Mouse (Mus musculus): ENCODE results near the gene Adamtsl1. TPM values are rescaled to one million over a fixed set of nuclear protein-coding genes. Genes with fewer than 3 reads are reported as not detected.

Gene Adamtsl1
- total RNA-seq, 2 experiments from 2014 or later = 7.1 to 10.3 TPM

DNA sequence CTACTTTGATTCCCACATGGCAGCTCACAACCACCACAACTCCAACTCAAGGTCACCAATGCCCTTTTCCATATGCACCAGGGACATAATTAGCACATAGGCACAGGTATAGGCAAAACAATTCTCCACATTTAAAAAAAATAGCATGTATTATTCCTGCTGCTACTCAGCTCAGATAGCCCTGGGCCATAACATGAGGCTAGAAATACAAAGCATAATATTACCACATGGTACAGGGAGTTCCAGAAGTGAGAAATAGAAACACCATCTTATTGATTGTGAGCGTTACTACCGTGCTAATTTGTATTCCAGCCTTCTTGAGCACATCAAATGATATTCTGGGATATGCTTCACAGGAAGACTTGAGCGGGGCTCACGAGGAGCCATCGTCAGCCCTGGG lies 155.3 kb downstream of the Adamtsl1 start:
- DNase-seq (ENCODE audit: extremely low spot score in 1 of 2, low spot score in 1 of 2) = no peak

DNA sequence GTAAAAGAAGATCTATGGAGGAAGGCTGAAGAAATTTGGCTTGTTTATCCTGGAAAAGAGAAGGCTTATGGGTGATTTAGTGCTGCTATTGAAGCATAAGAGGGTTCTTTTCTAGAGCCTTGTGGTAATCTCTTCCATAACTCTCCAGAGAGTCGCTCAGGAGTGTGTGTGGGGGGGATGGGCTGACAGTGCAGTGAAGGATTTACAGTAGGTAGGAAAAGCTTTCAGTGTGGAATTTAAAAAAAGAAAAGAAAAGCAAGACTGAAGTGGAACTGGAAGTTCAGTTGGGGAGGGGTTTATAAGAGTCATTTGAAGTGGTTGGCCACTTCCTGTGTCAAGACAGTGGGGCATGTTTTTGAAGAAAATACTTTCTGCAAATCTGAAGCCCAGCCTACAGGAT lies 155.8 kb downstream of the Adamtsl1 start:
- no peak for DNase-seq (ENCODE audit: extremely low spot score in 1 of 2, low spot score in 1 of 2)

DNA sequence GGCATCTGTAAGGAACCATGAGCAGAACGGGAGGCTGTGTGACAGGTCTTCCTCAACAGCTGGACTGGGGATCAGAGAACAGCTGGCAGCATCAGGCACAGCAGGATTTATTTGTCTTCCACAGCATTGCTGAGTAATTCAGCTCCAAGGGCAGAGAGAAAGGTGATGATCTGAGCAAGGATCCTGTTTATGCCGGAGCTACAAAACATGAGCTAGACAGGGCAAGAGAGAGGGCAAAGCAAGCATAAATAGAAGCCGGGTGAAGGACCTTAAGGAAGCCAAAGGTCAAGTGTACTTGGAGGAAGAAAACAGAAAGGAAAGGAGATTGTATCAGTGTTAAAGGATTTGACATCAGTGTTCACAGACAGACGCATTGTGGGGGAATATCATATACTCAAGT lies 158.3 kb downstream of the Adamtsl1 start:
- DNase-seq (ENCODE audit: extremely low spot score in 1 of 2, low spot score in 1 of 2) = no peak

DNA sequence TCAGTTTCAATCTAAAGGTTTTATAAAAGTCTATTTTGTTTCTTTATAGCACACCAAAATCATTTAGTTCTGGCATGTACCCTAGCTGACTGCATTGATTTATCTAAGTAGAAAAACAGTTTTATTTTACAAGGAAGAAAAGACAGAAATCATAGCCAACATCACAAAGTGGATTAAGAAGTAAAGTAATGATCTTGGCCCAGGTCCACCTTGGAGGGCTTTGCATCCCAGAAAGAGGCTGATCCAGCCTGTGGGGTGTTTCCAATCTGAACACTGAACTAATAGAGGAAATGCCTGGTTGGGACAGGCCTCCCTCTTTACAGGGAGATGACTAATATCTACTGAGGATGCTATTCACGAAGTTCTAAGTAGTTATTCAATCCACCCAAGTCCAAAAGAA lies 163.6 kb downstream of the Adamtsl1 start:
- DNase-seq (ENCODE audit: extremely low spot score in 1 of 2, low spot score in 1 of 2) = no peak

DNA sequence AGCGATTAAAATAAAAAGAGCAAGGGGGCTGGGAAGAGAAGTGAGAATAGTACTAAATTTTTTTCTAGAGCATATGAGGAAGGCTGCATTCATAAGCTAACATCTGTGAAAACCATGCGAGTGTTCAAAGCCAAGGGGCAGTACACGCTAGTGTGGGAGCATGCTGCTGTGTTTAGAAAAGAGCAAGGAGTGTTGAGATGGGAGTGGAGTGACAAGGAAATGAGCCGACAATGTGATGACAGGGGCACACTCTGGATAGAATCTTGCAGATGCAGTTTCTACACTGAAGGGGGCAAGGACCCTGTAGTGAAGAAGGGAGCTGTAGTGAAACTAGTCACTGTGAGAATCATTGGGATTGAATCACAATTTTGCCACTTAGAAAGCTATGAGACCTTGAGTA lies 172.2 kb downstream of the Adamtsl1 start:
- DNase-seq (ENCODE audit: extremely low spot score in 1 of 2, low spot score in 1 of 2) = no peak

DNA sequence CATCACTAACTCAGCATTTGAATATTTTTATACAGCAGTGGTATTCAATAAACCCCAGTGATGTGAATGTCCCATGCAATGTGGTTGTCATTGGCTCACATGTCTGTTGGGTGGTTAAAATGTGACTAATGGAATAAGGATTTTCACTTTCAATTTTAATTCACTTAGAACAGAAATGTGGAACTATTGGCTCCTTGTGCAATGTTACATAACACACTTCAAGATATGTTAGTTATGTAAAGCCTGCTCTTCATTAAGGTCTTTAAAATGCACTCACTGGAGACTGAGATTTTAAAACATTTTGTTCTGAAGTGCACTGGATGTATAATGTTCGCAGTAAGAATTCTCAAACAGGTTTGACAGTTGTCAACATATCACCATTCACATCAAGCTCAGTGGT lies 181.3 kb downstream of the Adamtsl1 start:
- no peak for DNase-seq (ENCODE audit: extremely low spot score in 1 of 2, low spot score in 1 of 2)

DNA sequence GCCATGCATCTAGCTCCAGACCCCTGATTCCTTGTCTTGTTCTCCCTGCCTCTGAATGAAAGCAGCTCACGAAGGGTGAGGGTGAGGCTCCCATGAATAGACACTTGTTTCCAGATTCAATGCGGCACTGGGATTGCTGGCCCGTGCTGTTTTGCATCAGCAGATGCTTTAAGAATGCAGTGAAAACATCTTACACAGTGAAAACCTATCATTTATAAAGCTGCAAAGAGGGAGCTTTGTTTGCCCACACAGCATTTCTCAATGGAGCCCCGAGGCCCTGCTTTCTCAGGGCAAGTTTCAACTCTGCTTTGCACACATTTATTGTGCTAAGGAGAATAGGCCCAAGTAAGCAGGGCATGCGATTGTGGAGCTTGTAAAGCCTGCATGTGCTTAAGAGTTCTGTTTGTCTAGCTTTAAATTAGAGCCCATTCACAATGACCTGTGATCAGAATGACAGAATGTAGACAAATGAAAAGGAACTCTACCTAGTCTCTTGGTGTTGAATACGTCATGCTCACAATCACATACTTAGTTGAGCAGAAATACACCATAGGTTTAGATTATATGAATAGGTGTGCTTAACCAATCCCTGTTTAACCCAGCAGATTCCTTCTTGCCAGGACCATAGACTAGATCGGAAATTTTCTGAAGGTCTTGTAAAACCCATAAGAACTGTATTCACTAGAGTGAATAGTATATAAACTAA lies 193.5 kb downstream of the Adamtsl1 start:
- DNase-seq (ENCODE audit: extremely low spot score in 1 of 2, low spot score in 1 of 2) = no peak

DNA sequence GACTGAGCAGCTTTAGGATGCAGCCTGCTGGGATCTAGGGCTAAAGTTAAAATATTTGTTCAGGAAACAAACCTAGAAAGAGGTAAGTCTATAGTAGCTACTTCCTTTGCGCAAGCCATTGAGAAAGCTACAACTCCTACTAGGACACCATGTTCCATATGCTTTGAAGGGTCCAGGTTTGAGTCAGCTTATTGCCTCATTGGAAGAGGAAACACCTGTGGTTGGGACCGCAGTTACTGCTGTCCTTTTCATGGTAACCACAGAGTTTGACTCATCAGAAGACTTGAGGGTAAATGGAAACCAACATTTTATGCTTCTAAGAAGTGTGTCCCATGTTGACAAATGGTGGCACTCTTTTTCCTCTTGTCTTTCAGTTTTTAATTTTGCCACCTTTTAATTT lies 195.7 kb downstream of the Adamtsl1 start:
- DNase-seq (ENCODE audit: extremely low spot score in 1 of 2, low spot score in 1 of 2) = no peak

DNA sequence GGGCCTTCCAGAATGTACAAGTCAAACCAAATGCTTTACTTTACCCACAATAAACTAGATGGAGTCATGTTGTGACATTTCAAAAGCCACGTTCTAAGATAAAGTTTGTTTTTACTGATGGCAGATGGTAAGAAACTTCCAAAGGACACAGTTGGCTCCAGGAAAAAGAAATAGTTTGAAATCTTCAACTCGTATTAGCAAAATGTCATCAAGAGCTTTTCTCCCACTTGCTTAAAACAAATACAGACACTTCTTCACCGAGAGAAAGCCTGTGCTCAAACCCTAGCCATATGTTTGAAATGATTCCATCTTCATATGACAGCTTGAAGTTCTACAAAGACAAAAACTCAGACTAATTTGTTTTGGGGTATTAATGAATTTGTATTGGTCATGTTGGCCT lies 211.0 kb downstream of the Adamtsl1 start:
- no peak for DNase-seq (ENCODE audit: extremely low spot score in 1 of 2, low spot score in 1 of 2)

DNA sequence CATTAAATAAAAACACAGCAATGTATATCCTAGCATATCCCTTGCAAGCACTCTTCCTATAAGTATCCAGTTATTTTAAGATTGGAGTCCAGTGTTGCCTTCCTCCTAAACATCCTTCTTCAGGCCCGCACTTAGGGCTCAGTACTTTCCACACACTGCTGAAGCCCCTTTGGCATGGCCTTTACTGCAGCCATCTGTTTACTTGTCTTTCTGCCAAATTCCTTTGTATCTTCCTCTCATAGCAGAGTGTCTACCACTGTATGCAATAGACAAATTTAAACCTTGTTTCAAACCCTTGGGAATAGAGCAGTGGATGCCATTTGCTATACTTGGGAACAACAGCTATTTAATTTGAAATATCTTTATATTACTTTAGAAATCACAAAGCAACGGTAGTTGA lies 213.8 kb downstream of the Adamtsl1 start:
- no peak for DNase-seq (ENCODE audit: extremely low spot score in 1 of 2, low spot score in 1 of 2)

DNA sequence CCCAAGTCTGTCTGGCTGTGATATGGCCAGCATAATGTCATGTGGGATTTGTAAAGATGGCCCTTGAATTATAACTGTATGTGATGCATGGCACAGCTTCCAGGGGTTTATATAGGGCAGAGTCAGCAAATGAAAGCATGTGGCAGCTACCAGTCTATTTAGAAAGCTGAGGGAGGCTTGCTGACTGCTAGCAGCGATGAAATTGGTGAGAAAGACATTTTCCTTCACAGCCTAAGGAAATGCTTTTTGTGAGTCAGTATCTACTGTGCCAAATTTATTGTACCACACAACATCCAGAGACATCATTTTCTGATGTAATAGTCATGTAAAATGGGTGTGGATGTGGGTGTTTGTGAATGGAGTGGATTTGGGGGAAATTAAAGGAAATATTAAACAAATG lies 214.4 kb downstream of the Adamtsl1 start:
- no peak for DNase-seq (ENCODE audit: extremely low spot score in 1 of 2, low spot score in 1 of 2)

DNA sequence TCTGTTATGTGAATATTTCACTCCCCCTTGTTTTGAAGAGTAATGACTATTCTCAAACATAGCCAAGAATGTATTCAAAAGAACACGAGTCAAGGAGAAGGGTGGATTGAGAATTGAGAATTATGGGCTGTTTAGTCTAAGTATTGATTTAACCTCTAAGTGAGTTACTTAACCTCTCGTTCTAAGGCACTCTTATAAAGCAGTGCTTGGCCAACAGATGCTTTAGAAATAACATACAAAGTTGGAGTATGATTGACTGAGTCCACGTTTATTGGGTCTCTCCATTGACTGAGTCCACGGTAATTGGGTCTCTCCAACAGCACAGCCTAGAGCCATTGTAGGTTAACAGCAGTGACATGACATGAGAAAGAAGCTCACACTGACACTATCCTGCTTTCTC lies 226.5 kb downstream of the Adamtsl1 start:
- no peak for DNase-seq (ENCODE audit: extremely low spot score in 1 of 2, low spot score in 1 of 2)

DNA sequence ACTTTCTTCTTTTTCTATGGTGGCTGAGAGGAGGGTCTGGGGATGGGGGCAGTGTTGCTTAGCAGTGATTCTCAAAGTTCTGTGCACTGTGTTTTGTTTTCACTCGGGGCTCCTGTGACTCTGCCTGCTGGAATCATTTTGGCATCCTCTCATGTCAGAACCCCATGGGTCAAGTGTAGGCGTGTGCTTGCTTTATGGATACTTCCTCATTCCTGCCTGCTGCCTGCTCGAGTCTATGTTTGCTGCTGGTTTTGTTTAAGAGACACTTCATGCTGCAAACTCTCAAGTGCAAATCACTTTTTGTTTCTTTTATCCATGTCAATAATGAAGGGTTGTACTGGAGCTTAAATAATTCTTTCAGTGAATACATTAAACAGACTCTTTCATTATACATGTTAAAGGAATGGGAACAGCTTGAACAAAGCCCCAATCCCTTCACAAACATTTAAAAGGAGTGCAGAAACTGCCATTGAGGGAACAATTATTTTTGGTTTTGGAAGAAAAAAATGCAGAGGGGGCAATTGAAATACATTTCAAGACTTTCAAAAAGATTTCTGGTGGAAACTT lies 227.9 kb downstream of the Adamtsl1 start:
- no peak for DNase-seq (ENCODE audit: extremely low spot score in 1 of 2, low spot score in 1 of 2)

DNA sequence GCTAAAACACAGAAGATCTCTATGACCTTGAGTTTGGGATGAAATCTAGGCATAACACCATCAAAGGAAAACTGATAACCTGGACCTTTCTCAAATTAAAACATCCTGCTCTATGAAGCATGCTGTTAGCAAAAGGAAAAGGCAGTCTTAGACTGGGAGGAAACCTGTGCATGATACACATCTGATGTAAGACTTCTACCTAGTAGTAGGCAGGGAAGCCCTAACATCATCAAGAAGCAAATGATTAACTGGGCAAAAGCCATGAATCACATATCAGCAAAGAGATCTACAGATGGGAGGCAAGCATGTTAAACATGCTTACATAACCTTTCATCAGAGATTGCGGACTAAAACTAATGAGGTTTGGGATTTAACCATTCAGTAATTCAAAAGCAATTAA lies 229.5 kb downstream of the Adamtsl1 start:
- DNase-seq (ENCODE audit: extremely low spot score in 1 of 2, low spot score in 1 of 2) = no peak

DNA sequence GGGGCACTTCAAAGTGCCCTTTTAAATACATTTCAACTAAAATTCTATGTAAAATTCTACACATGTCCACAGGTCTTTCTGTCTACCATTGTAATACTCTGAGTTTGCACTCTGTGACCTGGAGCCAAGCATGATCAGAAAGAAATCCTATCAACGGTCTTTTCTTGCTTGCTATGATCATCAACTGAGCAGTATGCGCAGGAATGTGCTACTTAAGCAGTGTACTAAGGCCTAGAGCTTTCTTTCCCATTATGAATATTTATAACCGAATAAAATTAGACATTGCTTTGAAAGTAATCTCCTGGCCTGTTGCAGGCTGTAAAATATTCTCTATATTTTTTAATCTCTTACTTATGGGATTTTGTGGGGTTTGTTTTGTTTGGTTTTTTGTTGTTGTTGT lies 248.7 kb downstream of the Adamtsl1 start:
- DNase-seq (ENCODE audit: extremely low spot score in 1 of 2, low spot score in 1 of 2) = no peak

DNA sequence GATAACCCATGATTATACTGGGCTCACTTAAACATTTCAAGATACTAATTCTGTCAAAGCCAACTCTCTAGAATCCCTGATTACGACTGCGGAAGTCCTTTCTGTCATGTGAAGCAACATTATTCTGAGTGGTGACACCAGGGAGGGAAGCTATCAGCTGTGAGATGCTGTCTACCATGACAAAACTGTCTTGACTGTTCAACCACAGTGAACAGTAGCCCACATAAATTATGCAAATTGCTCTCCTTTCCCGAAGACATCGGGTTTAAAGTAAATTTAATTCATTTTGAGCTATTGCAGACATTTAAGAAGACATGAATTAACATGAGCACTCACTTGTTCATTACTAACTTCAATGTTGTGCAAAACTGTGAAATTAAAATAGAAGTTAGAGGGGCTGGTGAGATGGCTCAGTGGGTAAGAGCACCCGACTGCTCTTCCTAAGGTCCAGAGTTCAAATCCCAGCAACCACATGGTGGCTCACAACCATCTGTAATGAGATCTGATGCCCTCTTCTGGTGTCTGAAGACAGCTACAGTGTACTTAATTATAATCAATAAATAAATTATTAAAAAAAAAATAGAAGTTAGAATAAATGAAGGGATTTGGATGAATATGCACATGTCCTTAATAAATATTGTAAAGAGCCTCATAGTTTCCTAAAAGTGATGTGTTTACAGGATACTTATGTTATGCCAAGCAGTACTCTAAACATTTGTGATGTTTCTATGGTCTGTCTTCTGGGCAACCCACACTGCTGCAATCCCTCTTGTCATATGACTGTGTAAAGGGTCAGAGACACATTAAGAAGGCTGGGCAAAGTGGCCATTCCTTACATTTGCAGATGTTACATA lies 249.4 kb downstream of the Adamtsl1 start:
- no peak for DNase-seq (ENCODE audit: extremely low spot score in 1 of 2, low spot score in 1 of 2)

DNA sequence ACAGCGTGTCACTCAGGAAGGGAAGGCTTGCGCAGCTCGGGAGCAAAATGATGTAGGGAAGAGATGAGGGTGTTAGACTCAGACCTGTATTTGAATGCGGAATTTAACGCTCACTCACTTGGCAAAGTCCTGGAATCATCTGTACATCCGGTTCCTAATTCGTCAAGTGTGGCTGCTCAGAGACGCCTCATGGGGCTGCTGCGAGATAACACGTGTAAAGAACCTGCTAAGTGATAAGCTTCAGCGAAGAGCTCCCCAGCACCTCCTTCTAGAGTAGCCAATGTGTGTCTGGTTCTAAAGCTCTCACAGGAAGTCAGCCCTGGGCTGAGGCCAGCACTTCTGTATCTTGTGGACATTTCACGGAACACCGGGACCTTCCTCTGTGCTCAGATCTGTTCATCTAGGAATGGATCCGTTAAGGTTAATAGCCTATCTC lies 250.1 kb downstream of the Adamtsl1 start:
- DNase-seq (ENCODE audit: extremely low spot score in 1 of 2, low spot score in 1 of 2) = no peak

DNA sequence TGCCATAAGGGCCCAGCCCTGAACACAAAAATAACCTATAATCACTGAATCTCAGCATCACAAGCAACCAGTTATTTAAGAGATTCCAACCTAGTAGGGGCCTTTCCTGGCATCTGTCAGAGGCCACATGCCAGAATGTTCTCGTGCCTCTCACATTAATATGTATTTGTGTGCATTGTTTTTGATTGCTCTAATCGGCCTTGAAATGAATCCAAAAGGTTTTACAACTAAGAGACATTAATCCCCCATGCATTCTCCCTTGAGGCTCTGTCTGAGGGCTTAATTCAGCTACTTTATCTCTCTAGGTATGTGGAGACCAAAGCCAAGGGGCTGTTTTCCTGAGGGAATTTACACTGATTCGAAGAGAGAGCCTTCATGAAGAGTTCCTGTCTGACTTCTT lies 250.5 kb downstream of the Adamtsl1 start:
- DNase-seq (ENCODE audit: extremely low spot score in 1 of 2, low spot score in 1 of 2) = no peak

DNA sequence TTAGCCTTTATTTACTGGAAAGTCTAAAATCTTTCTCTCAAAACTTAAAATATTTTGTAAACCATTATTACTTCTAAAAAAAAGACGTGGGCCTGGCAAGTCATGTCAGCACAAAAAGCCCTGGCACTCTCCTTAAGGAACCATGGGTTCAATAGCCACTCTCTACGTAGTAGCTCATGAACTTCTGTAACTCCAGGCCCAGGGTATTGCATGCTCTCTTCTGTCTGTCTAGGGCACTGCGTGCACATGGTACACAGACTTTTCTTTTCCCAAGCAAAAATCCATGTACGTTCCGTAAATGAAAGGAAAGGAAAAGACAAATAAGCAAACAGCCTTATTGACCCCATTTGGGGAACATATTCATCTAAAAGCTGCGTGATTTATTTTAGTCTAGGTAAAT lies 253.7 kb downstream of the Adamtsl1 start:
- no peak for DNase-seq (ENCODE audit: extremely low spot score in 1 of 2, low spot score in 1 of 2)

DNA sequence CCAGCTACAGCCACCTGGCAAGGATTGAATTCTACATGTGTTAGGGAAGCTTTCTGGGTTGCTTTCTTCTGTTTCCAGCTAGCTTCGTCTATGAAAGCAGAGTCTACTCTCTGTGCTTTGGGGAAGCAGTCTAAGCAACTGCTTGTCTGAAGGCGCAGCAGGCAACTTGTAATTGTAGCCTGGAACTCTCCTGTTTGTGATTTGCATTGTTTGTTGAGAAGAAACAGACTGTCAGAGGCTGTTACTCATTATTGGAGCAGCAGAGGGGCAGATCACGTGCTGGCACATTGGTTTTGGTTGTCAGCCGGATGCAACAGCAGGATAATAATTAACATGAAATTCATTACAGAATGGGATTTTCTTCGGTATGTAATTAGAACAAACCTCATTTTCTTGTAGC lies 254.1 kb downstream of the Adamtsl1 start:
- DNase-seq (ENCODE audit: extremely low spot score in 1 of 2, low spot score in 1 of 2) = peak in 1 of 2 experiments; percentile 14

DNA sequence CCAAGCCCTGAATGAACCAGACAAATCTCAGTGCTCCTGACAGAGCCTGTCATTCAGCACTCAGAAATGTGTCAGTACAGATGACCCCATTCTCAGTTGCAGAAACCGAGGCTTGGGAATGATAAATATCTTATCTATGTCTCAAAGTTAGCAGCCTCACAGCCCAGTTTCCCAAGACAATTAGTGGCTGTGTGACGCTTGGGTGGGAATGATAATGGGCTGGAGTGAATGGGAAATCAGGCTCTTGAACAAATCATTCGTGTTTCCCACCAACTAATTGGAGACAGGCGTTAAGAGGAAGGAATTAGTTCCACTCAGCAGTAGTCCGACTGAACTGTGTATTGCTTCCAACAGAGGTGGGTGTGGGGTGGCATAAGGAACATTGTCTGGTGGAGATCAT lies 268.5 kb downstream of the Adamtsl1 start:
- no peak for DNase-seq (ENCODE audit: extremely low spot score in 1 of 2, low spot score in 1 of 2)

All from layer of hippocampus, postnatal 25 days (tissue).